Mouse (Mus musculus) embryonic facial prominence, embryonic 13.5 days (tissue): ENCODE measurements around the gene Catspere2. TPM values are rescaled to one million over a fixed set of nuclear protein-coding genes. Genes with fewer than 3 reads are reported as not detected.

Experiments used
- polyA plus RNA-seq: library from polyadenylated mRNA; unstranded; fragments of >200 nt; fragmentation: Nextera tagmentation; extraction: Ambion mirVana; gene quantifications from 2 replicates; pipeline ENCODE4 v1.2.1, GENCODE M21; 2015

Catspere2 gene
- polyA plus RNA-seq, 1 experiment from 2014 or later: 0.34 TPM

Other genes with a start within 250 kb of the Catspere2 start
- 55.5 and 57.0 TPM in 2 replicates for gene Adss, start 186.9 kb upstream of the Catspere2 start, polyA plus RNA-seq
- gene Desi2, start 204.0 kb downstream of the Catspere2 start, polyA plus RNA-seq: 24.1 and 25.3 TPM in 2 replicates